Mouse (Mus musculus) heart, postnatal 0 days (tissue): Measurements from ENCODE around the gene Acads. TPM values are rescaled to one million over a fixed set of nuclear protein-coding genes. Genes with fewer than 3 reads are reported as not detected.

Experiments
- ATAC-seq: fragments of 200-750 bp; cut with Nextera tagmentation; 2 replicates; pipeline ENCODE4 v1.8.0; 2017; ENCODE audit warnings: low read depth, moderate number of reproducible peaks, moderate library complexity; ENCODE audit not compliant: insufficient read depth
- DNase-seq: peaks from one replicate; pipeline ENCODE4 v3.0.0-alpha.2; 2016; ENCODE audit warnings: low spot score
- H3K27ac ChIP-seq: fragments of 300-500 bp; sonication (generic); 2 replicates; pipeline ENCODE4 v1.5.1; 2014; ENCODE audit warnings: low read depth, mild to moderate bottlenecking
- H3K27me3 ChIP-seq: fragments of 300-500 bp; sonication (generic); 2 replicates; pipeline ENCODE4 v1.6.1; 2014; ENCODE audit warnings: low read length, mixed read lengths; ENCODE audit not compliant: control insufficient read depth, insufficient read depth
- H3K36me3 ChIP-seq: fragments of 300-500 bp; sonication (generic); replicated peaks from 2 replicates; pipeline ENCODE4 v1.6.1; 2014; ENCODE audit warnings: low read length, mixed read lengths; ENCODE audit not compliant: control insufficient read depth, insufficient read depth
- H3K4me1 ChIP-seq: fragments of 300-500 bp; sonication (generic); 2 replicates; pipeline ENCODE4 v1.6.1; 2014; ENCODE audit warnings: antibody characterized with exemption; ENCODE audit not compliant: control insufficient read depth, insufficient read depth
- H3K4me2 ChIP-seq: fragments of 300-500 bp; sonication (generic); 2 replicates; pipeline ENCODE4 v1.6.1; 2014; ENCODE audit warnings: low read depth, mild to moderate bottlenecking, low read length, moderate library complexity
- H3K4me3 ChIP-seq: fragments of 300-500 bp; sonication (generic); 2 replicates; pipeline ENCODE4 v1.5.1; 2014; ENCODE audit warnings: low read depth, low read length
- H3K9ac ChIP-seq: fragments of 300-500 bp; sonication (generic); replicated peaks from 2 replicates; pipeline ENCODE4 v1.6.1; 2014; ENCODE audit warnings: low read depth, low read length, mixed read lengths
- H3K9me3 ChIP-seq: fragments of 300-500 bp; sonication (generic); replicated peaks from 2 replicates; pipeline ENCODE4 v1.6.1; 2016; ENCODE audit warnings: low read length; ENCODE audit not compliant: control insufficient read depth
- CTCF ChIP-seq: IDR thresholded peaks from 2 replicates; pipeline ENCODE4 v1.5.1; 2016; ENCODE audit warnings: antibody characterized with exemption, control low read depth, low read depth
- EP300 ChIP-seq: IDR thresholded peaks from 2 replicates; pipeline ENCODE4 v1.6.1; 2016; ENCODE audit warnings: antibody characterized with exemption, low read depth
- WGBS: fragments of 180-500 bp; shearing (Covaris S2); extraction: QIAGEN DNeasy Blood & Tissue Kit; methylation state at CpG from one replicate; pipeline ENCODE4 v1.1.7; 2014; 5-methylcytosine and 5-hydroxymethylcytosine counted together
- polyA plus RNA-seq: library from polyadenylated mRNA; unstranded; fragments of >200 nt; fragmentation: Nextera tagmentation; extraction: Ambion mirVana; gene quantifications from 2 replicates; pipeline ENCODE4 v1.2.1, GENCODE M21; 2015
- total RNA-seq: library from RNA; depleted of rRNA; stranded (reverse); fragments of >200 nt; gene quantifications from 2 replicates; pipeline ENCODE4 v1.2.3, GENCODE M21; 2014; ENCODE audit warnings: low replicate concordance

The Acads gene
- total and polyA plus RNA-seq, 2 experiments from 2014 or later: 208 to 288 TPM

DNA sequence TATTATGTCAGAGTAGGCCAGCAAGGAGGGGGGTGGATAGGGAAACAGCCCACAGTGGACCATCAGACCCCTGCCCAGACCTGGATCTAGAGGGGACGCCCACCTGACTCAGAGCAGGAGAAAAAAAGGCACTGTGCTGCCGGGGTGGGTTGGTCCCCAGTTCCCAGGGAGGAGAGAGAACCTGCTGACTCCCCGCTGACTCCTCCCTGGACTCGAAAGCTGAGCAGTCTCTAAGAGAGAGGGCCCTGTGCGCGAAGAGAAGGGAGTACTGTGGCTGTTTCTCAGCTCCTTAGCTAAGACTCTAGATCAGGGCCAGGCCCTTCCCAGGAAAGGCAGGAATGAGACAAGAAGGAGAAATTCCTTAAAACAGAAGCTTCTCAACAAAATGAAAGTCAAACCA is 25.3 kb upstream of the Acads start:
- WGBS: 76% methylated on average over 6 of the region's 6 CpGs
- H3K36me3 ChIP-seq: peaks cover 36% of the 10 kb centered on the region

DNA sequence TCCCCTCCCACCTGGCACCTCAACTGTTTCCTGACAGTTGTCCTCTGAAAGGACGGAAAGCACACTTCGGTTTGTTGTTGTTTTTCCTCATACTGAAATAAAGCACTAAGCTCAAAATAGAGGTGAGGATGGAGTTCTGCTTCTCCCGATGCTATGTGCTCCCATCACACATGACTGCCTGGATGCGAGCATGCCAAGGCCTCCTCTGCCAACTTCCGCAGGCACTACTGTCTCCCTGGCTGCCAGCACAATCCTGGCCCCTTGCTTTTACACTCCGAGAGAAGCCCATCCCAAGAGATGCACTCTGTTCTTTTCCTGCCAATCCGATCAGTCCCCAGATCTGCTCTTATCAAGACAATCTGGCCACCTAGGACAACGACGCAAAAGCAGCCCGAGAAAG is 24.4 kb upstream of the Acads start:
- no peak overlapping the region for H3K4me3 ChIP-seq
- no peaks in the 10 kb centered on the region for H3K9me3 ChIP-seq
- H3K36me3 ChIP-seq: peaks cover 29% of the 10 kb centered on the region
- 66% methylated on average over 10 of the region's 10 CpGs for WGBS
- no peaks in the 10 kb centered on the region for H3K27me3 ChIP-seq
- TF ChIP-seq CTCF: no peak
- ATAC-seq (no peak), DNase-seq (no peak)
- H3K4me2 ChIP-seq: no peak overlapping the region
- H3K9ac ChIP-seq: no peak overlapping the region; the same call in 1 of the 2 replicates
- H3K4me1 ChIP-seq: no peaks in the 10 kb centered on the region
- no peak overlapping the region for H3K27ac ChIP-seq

More for the DNA sequence above, 25.3 kb upstream of the Acads start:
- ATAC-seq (no peak), DNase-seq (no peak)
- H3K4me3 ChIP-seq: no peak overlapping the region
- H3K4me1 ChIP-seq: no peaks in the 10 kb centered on the region
- peak overlapping the region; percentile 16; the same call in 1 of the 2 replicates for H3K27ac ChIP-seq
- H3K9me3 ChIP-seq: no peaks in the 10 kb centered on the region
- H3K27me3 ChIP-seq: no peaks in the 10 kb centered on the region
- TF ChIP-seq CTCF (no peak), EP300 (no peak)
- H3K4me2 ChIP-seq: no peak overlapping the region
- no peak overlapping the region for H3K9ac ChIP-seq

DNA sequence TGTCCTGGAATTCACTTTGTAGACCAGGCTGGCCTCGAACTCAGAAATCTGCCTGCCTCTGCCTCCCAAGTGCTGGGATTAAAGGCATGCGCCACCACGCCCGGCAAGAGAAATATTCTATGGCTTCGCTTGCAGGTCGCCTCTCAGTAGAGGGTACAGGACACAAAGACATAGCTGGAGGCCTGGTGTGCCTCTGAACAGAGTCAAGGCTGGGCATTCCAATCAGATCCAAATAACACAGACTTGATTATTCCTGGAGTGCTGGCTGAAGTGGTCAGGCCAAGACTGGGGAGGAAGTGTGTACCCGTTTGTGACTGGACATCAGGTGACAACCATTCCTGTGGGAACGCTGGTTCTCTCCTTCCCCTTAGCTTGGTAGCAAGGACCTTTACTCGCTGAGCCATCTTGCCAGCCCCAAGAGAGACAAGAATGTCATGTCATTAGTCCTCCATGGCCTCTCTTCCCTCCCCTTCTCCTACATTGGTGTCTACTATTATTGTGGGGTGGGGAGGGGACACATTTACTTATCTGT is 23.1 kb upstream of the Acads start:
- H3K36me3 ChIP-seq: peaks cover 16% of the 10 kb centered on the region
- H3K27me3 ChIP-seq: 0 out of 2 replicates have a peak, but pooled peaks cover 3% of the 10 kb centered on the region
- DNase-seq (no peak), ATAC-seq (no peak)
- no peaks in the 10 kb centered on the region for H3K9me3 ChIP-seq
- H3K4me1 ChIP-seq: no peaks in the 10 kb centered on the region
- no peak overlapping the region for H3K4me3 ChIP-seq
- WGBS: 88% methylated on average over 9 of the region's 9 CpGs
- TF ChIP-seq EP300 (no peak), CTCF (no peak)
- no peak overlapping the region for H3K27ac ChIP-seq
- H3K9ac ChIP-seq: no peak overlapping the region
- no peak overlapping the region for H3K4me2 ChIP-seq

DNA sequence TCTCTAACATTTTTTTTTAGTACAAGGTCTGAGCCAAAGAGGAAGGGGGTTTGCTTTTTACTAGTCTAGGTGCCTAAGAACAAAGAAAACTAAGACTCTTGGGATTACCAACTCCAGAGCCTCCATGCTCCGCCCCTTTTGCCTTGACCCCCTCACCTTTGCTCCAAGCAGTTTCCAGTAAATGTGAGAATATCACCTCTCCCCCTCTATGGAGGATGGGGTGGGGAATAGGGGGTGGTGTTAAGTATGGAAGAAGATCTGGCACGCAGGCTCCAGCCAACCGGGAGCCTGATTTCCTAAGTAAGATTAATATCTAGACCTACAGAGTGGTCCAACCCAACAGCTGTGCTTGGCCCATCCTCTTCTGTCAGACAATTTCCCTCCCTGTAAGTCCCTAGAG is 21.6 kb upstream of the Acads start:
- no peak overlapping the region for H3K4me2 ChIP-seq
- no peak overlapping the region for H3K27ac ChIP-seq
- DNase-seq (no peak), ATAC-seq (no peak)
- H3K9ac ChIP-seq: no peak overlapping the region
- no peak overlapping the region for H3K4me3 ChIP-seq
- H3K36me3 ChIP-seq: 0 out of 2 replicates have a peak, but pooled peaks cover 3% of the 10 kb centered on the region
- WGBS: 53% methylated on average over 3 of the region's 3 CpGs
- H3K27me3 ChIP-seq: 0 out of 2 replicates have a peak, but pooled peaks cover 3% of the 10 kb centered on the region
- H3K9me3 ChIP-seq: no peaks in the 10 kb centered on the region
- no peaks in the 10 kb centered on the region for H3K4me1 ChIP-seq
- TF ChIP-seq EP300 (no peak), CTCF (no peak)

GRCm38 (mm10) chr5:115139124-115139523 is 20.0 kb upstream of the Acads start:
- H3K9me3 ChIP-seq: no peaks in the 10 kb centered on the region
- no peak for TF ChIP-seq EP300
- TF ChIP-seq CTCF: no peak
- H3K27me3 ChIP-seq: 0 out of 2 replicates have a peak, but pooled peaks cover 3% of the 10 kb centered on the region
- H3K27ac ChIP-seq: no peak overlapping the region
- H3K36me3 ChIP-seq: no peaks in the 10 kb centered on the region
- DNase-seq (no peak), ATAC-seq (no peak)
- no peak overlapping the region for H3K9ac ChIP-seq
- no peak overlapping the region for H3K4me2 ChIP-seq
- no peak overlapping the region for H3K4me3 ChIP-seq
- 77% methylated on average over 4 of the region's 4 CpGs for WGBS
- peaks cover 2% of the 10 kb centered on the region; the same call in 1 of the 2 replicates for H3K4me1 ChIP-seq
